Mouse (Mus musculus): ENCODE data around the gene Gm48551. TPM values are rescaled to one million over a fixed set of nuclear protein-coding genes. Genes with fewer than 3 reads are reported as not detected.

Gm48551 gene
- polyA plus RNA-seq, 1 experiment = 5.8 TPM

DNA sequence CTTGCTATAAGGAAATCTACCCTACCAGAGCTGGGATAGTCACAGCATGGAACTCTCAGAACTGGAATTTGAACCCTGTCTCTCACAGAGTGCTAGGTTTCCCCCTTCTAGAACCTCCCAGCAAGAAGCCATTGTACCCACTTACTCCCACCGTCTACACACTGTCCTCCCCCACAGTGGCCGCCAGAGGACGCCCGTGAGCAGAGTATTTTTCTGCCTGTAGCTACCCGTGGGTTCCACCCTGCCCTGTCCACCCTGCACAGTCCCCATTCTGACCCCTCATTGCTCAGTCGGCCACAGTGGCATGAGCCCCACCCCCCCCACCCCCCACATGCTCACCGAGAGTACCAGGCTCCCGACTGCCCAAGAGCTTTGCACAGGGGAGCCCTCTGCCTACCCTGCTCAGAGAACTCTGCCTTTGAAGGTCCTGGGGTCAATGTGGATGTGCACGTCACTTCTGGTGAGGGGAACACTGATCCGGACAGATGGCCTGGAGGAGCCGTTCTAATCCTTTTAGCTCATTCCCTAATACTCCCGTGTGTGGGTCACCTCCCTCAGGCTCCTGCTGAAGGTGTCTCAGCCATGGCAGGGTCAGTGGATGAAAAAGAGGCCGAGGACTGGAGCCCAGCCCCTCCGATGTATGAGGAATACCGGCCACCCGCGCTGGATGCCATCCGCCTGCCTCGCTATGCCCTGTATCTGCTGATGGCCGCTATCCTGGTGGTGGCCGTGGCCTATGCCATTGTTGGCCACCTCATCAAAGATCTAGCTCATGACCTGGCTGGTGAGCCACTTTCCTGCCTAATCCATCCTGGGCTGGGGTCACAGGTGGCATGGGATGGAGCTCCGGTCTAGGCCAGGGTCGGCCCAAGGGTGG lies 5.8 kb downstream of the Gm48551 start:
- H3K27ac ChIP-seq (ENCODE audit: insufficient read depth, low read length) = no peak overlapping the region
- TF ChIP-seq CTCF (IDR thresholded peaks at IDR 0.05; ENCODE audit: extremely low read depth, insufficient read depth, low read length) = peak; percentile 88
- TF ChIP-seq POLR2A (IDR thresholded peaks at IDR 0.05; ENCODE audit: extremely low read depth, insufficient read depth, low read length) = no peak
- peaks cover 8% of the 10 kb centered on the region for H3K4me1 ChIP-seq (ENCODE audit: control insufficient read depth, insufficient read depth, low read length)
- no peak overlapping the region for H3K4me3 ChIP-seq (ENCODE audit: insufficient read depth, low read length)

DNA sequence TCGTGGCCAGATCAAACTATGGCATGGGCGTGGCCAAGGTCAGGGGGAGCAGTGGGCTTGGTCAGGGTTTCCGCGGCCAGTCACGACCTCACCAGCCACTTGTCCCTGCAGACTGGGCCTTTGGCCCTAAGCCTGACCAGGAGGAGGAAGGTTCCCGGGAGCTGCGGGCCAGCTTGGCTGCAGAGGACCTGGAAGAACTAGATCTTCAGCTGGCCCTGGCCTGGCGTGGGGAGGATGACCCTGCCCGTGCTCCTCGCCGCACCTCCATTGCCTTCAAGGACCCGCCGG lies 6.4 kb downstream of the Gm48551 start:
- Histone ChIP-seq H3K4me1 (ENCODE audit: control insufficient read depth, insufficient read depth, low read length) (peaks cover 4% of the 10 kb centered on the region; the same call in 1 of the 2 replicates), H3K27ac (ENCODE audit: insufficient read depth, low read length) (no peak overlapping the region), H3K4me3 (ENCODE audit: insufficient read depth, low read length) (no peak overlapping the region)
- TF ChIP-seq POLR2A (IDR thresholded peaks at IDR 0.05; ENCODE audit: extremely low read depth, insufficient read depth, low read length) (no peak), CTCF (IDR thresholded peaks at IDR 0.05; ENCODE audit: extremely low read depth, insufficient read depth, low read length) (no peak)

DNA sequence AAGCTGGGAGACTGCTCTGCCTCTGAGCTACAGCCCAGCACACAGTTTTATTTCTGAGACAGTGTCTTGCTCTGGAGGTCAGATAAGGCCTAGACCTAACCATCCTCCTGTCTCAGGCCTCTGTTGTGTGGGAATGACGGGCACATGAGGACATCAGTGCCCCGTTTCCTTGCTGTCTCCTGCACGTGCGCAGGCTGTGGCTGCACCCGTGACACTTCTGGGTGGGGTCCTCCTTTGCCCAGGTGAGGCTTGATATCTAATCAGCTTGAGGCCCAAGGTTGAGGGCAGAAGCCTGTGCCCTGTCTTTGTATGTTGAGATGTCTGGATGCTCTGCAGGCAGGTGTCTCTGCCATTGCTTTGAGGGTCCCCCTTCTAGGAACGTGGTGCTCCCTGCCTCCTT lies 8.0 kb downstream of the Gm48551 start:
- TF ChIP-seq CTCF (IDR thresholded peaks at IDR 0.05; ENCODE audit: extremely low read depth, insufficient read depth, low read length) (no peak), POLR2A (IDR thresholded peaks at IDR 0.05; ENCODE audit: extremely low read depth, insufficient read depth, low read length) (no peak)
- Histone ChIP-seq H3K4me3 (ENCODE audit: insufficient read depth, low read length) (no peak overlapping the region), H3K27ac (ENCODE audit: insufficient read depth, low read length) (no peak overlapping the region), H3K4me1 (ENCODE audit: control insufficient read depth, insufficient read depth, low read length) (peaks cover 4% of the 10 kb centered on the region; the same call in 1 of the 2 replicates)

DNA sequence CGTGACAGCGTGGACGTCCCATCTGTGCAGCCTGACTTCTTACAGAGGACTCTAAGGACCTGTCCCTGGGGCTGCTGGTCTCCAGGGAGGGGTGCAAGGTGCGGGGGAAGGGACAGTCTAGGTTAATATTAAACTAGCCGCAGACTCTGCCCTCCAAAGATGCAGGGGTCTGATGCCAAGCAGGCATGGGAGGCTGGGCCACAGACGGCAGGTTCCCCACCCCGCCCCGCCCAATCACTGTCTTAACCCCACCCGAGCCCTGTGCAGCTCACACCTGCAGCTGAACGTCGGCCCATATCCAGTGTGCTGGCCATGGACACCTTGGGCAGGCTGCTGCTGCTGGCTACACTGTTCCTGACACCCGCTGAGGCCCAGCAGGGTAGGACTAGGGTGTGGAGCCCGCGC lies 8.5 kb downstream of the Gm48551 start, which contains the start of gene Smim24:
Smim24 (plus strand) TSS at position 271 of the 405 bp plus-strand sequence.
- no peak within 1 kb of the TSS for H3K27ac ChIP-seq (ENCODE audit: insufficient read depth, low read length)
- H3K4me3 ChIP-seq (ENCODE audit: insufficient read depth, low read length) = peak within 1 kb of the TSS; percentile 5; the same call in 1 of the 2 replicates
- TF ChIP-seq POLR2A (IDR thresholded peaks at IDR 0.05; ENCODE audit: extremely low read depth, insufficient read depth, low read length) (no peak), CTCF (IDR thresholded peaks at IDR 0.05; ENCODE audit: extremely low read depth, insufficient read depth, low read length) (no peak)
- H3K4me1 ChIP-seq (ENCODE audit: control insufficient read depth, insufficient read depth, low read length) = peaks cover 4% of the 10 kb centered on the region; the same call in 1 of the 2 replicates

DNA sequence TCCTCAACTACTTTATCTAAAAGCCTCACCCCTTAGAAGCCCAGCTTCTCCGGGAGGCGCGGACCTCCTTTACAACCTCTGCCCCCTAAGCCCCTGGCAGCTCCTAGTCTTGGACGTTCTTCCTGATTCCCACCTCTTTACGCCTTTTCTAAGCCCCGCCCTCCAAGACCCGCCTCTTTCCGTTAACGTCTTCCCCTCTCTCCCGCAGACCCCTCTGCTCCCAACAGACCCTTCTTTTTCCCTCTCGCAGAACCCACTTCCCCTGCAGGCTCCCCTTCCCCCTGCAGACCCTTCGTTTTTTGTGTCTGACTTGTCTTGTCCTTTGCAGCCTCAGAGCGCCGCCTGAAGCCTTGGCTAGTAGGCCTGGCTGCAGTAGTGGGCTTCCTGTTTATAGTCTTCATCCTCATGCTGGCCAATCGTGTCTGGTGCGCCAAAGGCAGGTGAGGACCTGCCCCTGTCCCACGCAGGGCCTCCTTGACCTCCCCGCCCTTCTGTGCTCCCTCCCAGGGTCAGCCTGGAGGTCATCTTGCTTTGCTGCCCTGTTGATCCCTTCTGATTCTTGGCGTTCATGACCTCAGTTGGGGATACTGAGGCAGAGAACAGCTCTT lies 9.3 kb downstream of the Gm48551 start:
- peak overlapping the region; percentile 5; the same call in 1 of the 2 replicates for H3K4me3 ChIP-seq (ENCODE audit: insufficient read depth, low read length)
- H3K4me1 ChIP-seq (ENCODE audit: control insufficient read depth, insufficient read depth, low read length) = peaks cover 4% of the 10 kb centered on the region; the same call in 1 of the 2 replicates
- no peak overlapping the region for H3K27ac ChIP-seq (ENCODE audit: insufficient read depth, low read length)
- TF ChIP-seq POLR2A (IDR thresholded peaks at IDR 0.05; ENCODE audit: extremely low read depth, insufficient read depth, low read length) (no peak), CTCF (IDR thresholded peaks at IDR 0.05; ENCODE audit: extremely low read depth, insufficient read depth, low read length) (no peak)

DNA sequence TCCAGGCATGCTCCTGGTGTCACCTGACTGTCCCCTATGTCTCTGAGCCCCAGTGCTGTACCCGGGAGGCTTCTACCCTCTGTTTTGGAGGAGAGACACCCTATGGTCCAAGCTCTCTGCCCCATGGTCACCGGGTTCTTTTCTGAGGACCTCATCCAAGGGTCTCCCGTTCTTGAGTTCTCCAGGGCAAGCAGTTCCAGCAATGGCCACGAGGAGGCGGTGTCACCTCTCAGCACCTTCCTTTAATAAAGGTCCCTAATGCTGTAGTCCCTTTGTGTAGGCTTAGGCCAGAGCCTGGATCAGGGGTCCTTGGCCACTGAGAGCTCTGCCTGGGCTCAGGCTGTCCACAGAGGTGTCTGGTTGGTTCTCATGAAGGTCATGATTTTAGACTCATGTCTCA lies 10.9 kb downstream of the Gm48551 start:
- Histone ChIP-seq H3K4me3 (ENCODE audit: insufficient read depth, low read length) (no peak overlapping the region), H3K27ac (ENCODE audit: insufficient read depth, low read length) (no peak overlapping the region), H3K4me1 (ENCODE audit: control insufficient read depth, insufficient read depth, low read length) (peaks cover 4% of the 10 kb centered on the region; the same call in 1 of the 2 replicates)
- TF ChIP-seq POLR2A (IDR thresholded peaks at IDR 0.05; ENCODE audit: extremely low read depth, insufficient read depth, low read length) (no peak), CTCF (IDR thresholded peaks at IDR 0.05; ENCODE audit: extremely low read depth, insufficient read depth, low read length) (peak; percentile 80)

DNA sequence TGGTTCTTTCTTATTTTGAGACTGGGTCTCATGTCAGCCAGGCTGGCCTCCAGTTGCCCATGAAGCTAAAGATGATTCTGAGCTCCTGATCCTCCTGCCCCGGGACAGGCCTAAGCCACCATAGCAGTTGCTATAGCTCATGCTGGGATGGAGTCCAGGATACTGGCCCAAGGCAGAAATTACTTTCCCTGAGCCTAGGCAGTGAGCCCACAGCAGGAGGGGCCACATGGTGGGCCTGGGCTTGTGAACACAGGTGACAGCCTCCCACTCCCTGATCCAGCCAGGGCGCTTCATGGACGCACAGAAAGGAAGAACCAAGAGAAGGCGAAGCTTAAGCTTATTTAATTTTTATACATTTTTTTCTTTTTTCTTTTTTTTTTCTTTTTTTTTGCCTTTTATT lies 11.6 kb downstream of the Gm48551 start:
- no peak overlapping the region for H3K4me3 ChIP-seq (ENCODE audit: insufficient read depth, low read length)
- TF ChIP-seq POLR2A (IDR thresholded peaks at IDR 0.05; ENCODE audit: extremely low read depth, insufficient read depth, low read length) (no peak), CTCF (IDR thresholded peaks at IDR 0.05; ENCODE audit: extremely low read depth, insufficient read depth, low read length) (no peak)
- peaks cover 4% of the 10 kb centered on the region; the same call in 1 of the 2 replicates for H3K4me1 ChIP-seq (ENCODE audit: control insufficient read depth, insufficient read depth, low read length)
- no peak overlapping the region for H3K27ac ChIP-seq (ENCODE audit: insufficient read depth, low read length)

DNA sequence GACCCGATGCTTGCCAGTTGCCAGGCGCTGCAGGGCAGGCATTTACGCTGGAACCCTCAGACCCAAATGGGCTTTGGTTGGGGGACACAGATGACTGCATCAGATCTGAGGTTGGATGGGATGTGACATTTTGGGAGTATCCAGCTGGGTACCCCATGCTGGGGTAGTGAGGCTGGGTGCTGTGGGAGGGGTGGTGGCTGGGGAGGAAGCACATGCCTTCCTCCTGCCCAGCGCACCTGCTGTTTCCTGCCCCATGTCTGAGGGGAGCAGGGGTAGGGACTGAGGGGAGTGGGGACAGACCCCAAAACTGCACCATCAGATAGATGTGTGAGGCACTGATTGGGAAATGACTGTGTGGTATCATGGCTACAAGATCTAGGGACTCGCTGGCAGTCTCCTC lies 12.5 kb downstream of the Gm48551 start:
- no peak for TF ChIP-seq POLR2A (IDR thresholded peaks at IDR 0.05; ENCODE audit: extremely low read depth, insufficient read depth, low read length)
- no peak for TF ChIP-seq CTCF (IDR thresholded peaks at IDR 0.05; ENCODE audit: extremely low read depth, insufficient read depth, low read length)
- Histone ChIP-seq H3K4me1 (ENCODE audit: control insufficient read depth, insufficient read depth, low read length) (peaks cover 4% of the 10 kb centered on the region; the same call in 1 of the 2 replicates), H3K27ac (ENCODE audit: insufficient read depth, low read length) (no peak overlapping the region), H3K4me3 (ENCODE audit: insufficient read depth, low read length) (no peak overlapping the region)

DNA sequence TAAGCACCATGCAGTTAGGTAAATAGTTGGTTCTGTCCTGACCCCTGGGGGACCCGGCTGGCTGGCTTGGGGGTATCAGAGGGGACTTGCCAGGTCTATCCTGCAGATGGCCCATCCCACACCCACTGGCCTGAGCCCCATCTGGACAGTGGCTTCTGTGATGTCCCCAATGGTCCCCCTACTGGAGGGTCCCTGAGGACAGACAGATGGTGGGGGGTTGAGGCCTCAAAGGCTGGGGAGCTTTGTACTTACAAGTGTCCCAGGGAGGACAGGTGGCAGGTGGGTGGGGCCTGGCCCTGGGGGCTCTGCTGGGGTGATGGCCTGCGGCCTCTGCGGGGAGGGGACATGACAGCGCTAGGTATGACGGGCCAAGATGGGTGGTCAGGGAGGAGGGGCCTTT lies 15.0 kb downstream of the Gm48551 start:
- TF ChIP-seq CTCF (IDR thresholded peaks at IDR 0.05; ENCODE audit: extremely low read depth, insufficient read depth, low read length) (no peak), POLR2A (IDR thresholded peaks at IDR 0.05; ENCODE audit: extremely low read depth, insufficient read depth, low read length) (no peak)
- 0 out of 2 replicates have a peak, but pooled peaks cover 1% of the 10 kb centered on the region for H3K4me1 ChIP-seq (ENCODE audit: control insufficient read depth, insufficient read depth, low read length)

More for the DNA sequence above, 15.0 kb downstream of the Gm48551 start:
- no peak overlapping the region for H3K27ac ChIP-seq (ENCODE audit: insufficient read depth, low read length)
- H3K4me3 ChIP-seq (ENCODE audit: insufficient read depth, low read length) = no peak overlapping the region
